Mouse (Mus musculus): ENCODE results near the gene Sgf29.

The Sgf29 gene

DNA sequence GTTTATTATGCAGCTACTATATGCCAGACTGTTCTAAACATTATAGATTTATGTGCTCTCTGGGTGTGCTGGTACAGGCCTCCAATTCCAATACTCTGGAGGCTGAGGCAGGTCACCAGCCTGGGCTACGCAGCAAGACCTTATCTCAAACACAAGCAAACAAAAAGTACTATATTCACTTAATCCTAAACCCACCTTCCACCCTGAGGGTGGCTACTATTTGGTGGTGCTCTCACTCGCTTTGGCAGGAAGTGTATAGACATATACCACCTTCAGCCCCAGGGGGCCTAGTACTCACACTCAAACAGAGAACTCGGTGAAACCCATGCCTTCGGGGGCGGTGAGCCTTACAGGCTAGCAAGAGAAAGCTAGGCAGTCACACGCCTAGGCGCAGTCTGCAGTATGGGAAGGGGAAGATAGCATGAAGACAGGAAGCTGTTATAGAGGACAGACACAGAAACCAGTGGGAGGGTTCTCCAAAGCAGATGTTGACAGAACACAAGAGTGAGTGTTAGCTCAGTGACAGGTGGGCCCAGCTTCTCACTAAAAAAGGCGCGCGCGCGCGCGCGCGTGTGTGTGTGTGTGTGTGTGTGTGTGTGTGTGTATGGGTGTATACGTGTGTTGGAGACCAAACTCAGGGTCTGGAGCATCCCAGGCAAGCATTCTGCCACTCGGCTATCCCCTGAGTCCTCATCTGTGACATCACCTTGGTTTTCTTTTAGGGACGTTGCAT lies 58.5 kb downstream of the Sgf29 start, which contains the start of gene Coro1a:
TSS of gene Coro1a (minus strand) at position 346 of the 733 bp plus-strand sequence.
- no peak for DNase-seq

DNA sequence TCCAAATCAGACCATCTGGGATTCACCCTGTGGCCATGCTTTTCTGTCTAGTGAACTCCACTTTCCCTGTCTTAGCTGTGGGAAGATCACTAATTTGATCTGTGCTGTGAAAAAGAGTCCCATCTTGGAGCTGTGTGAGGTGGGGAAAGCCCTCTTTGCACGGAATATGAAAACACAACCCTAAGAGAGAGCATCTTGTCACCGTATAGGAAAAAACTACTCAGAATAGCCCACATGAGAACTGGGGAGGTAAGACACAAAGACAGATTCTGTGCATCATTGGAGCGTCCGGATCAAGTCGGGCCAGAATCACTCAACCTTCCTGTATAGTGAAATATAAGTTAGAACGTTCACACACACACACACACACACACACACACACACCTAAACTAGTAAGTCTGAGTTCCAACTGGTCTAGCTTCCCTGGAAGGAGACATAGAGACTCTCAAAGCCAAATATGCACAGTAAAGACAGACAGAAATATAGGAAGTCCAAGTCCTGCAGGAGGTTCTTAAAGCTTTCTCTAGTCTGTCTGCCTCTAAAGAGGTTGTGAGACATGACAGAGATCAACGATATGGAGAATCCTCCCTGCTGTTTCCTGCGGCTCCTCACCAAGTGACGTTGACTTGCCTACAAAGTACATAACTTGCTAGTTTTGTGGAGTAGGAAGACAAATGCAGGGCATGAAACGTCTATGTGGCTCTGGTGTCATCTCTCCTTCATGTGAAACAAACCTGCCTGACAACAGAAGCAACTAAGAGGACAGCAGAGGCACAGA lies 59.3 kb downstream of the Sgf29 start:
- no peak for DNase-seq

DNA sequence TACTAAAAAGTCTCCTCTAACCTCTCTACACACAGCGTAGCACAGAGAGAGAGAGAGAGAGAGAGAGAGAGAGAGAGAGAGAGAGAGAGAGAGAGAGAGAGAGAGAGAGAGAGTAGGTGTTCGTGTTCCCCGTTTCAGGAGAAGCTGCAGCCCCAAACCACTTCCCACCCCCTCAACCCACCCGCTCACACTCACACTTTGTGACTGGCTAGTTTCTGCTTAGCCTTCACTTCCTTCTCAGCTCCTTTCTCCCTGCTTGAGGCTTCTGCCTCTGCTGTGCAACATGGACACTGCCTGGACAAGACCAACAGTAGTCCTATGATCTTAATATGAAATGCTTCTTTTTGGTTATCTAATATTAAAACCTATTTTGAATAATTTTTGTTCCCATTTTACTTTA lies 61.2 kb downstream of the Sgf29 start:
- DNase-seq: no peak

DNA sequence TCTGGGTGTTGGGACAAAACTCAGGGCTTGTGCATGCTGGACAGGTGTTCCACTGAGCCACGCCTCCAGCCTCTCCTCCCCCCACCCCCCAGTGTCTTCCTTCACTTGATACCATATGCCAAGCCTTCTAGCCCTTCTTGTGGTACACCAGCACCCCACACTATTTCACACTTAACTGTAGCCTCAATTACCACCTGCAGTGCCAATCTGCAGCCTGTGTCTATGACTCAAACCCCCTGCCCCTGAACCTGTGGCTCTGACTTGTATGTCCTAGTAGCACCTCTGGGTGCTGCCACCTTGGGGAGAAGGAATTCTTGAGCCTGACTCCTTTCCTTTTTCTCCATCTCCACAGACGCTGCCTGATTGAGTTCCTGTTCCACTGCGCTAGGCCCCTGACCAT lies 62.8 kb downstream of the Sgf29 start:
- DNase-seq: no peak

DNA sequence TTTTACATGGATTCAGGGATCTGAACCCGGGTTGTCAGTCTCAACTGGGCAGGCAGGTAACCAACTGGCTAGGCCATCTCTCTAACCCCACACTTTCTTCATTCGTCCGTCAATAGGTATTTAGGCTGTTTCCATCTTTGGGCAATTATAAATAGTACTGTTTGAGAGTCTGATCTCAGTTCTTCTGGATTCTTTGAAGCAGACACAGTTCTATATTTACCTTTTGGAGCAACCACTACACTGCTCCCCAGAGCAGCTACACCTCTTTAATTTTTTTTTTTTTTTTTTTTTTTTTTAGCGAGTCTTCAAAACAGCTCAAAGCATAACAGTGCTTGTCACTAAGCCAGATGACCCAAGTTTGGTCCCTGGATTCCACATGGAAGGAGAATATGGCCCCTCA lies 66.6 kb downstream of the Sgf29 start:
- no peak for DNase-seq

DNA sequence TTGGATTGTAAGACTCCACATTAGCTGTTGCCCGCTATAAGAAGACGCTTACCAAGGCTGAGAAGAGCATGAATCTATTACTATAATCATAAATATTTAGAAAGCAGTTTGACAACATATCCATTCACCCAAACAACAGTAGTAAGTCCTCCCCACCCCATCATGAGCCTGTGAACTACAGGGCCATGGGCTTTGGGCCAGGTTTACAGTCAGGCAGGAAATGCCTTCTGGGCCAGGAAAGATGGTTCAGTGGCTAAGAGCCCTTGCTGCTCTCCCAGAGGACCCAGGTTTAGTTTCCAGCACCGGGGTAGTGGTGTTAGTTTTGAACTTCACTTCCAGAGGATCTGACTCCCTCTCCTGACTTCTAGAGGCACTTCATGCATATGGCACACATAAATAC lies 68.5 kb downstream of the Sgf29 start:
- no peak for DNase-seq

DNA sequence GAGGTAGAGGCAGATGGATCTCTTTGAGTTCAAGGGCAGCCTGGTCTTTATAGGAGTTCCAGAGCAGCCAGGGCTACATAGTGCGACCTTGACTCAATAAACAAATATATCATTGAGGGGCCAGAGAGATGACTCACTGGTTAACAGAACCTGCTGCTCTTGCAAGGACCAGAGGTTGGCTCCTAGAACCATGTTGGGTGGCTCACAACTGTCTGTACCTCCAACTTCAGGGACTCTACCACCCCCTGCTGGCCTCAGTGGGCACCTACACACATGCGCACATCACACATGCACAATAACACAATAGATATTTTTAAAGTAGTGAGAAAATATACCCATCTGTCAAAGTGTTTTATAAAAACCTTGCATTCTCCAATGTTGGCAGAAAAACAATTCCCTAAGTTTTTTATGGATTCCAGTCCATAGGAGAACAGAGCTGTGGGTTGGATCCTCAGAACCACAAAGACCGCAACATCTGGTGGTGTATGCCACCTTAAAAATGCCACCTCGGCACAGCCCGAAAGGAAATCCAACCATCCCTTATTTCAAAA lies 69.8 kb downstream of the Sgf29 start:
- DNase-seq: no peak

DNA sequence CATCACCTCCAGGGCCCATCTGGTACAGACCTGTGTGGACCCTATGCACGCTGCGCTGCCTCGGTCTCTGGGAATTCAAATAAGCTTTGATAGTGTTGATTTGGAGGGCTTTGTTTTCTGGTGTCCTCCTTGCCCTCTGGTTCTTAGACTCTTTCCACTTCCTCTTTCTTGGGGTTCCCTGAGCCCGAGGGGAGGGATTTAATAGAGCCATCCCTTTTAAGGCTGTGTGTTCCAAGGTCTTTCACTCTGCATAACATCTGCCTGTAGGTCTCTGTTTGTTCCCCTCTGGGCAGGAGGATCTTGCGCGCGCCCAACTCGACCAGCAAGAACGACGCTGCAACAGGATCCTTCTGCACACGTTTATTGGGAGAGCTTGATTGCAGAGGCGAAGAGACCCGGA lies 72.5 kb downstream of the Sgf29 start:
- DNase-seq: no peak
